Mouse (Mus musculus): ENCODE measurements around the gene Fancc.

GRCm38 (mm10) chr13:63360111-63360885 lies 136.8 kb downstream of the Fancc start:
- TF ChIP-seq CTCF (conservative IDR thresholded peaks at IDR 0.05; ENCODE audit: insufficient read depth, insufficient read length, low read depth, low read length) = no peak
- TF ChIP-seq POLR2A (IDR thresholded peaks at IDR 0.05; ENCODE audit: low read depth, low read length) = no peak

All from kidney, adult 2 months (tissue).